Mouse (Mus musculus): ENCODE measurements at regions not wholly inside any gene's neighbourhood (a gene's known extent, or its start where the extent isn't known, plus 50 kb on each side); places are given as distances from the start of the nearest gene placed in this dataset.

GRCm38 (mm10) chr1:95038411-95038810 is 275.0 kb upstream of the Fam174a start:
- TF ChIP-seq POLR2A (IDR thresholded peaks at IDR 0.05; ENCODE audit: control insufficient read depth in 1 of 2, insufficient read depth in 1 of 2, low read depth in 1 of 2, low read length in 2 of 2, poor library complexity in 1 of 2) (no peak), ZNF384 (IDR thresholded peaks at IDR 0.05; ENCODE audit: low read depth, low read length) (no peak), CTCF (IDR thresholded peaks at IDR 0.05 in 2 of 3, conservative IDR thresholded peaks at IDR 0.05 in 1 of 3; ENCODE audit: control insufficient read depth in 1 of 3, insufficient read depth in 1 of 3, low read depth in 2 of 3, low read length in 3 of 3, poor library complexity in 1 of 3, severe bottlenecking in 1 of 3) (no peak), MAX (IDR thresholded peaks at IDR 0.05; ENCODE audit: low read length) (no peak), USF1 (IDR thresholded peaks at IDR 0.05; ENCODE audit: low read depth, low read length) (no peak), ELF1 (IDR thresholded peaks at IDR 0.05; ENCODE audit: low read depth, low read length) (no peak), NRF1 (IDR thresholded peaks at IDR 0.05; ENCODE audit: insufficient read depth, low read depth, low read length, poor library complexity, severe bottlenecking) (no peak), EP300 (IDR thresholded peaks at IDR 0.05; ENCODE audit: low read depth in 1 of 2, low read length in 2 of 2) (no peak), MYC (IDR thresholded peaks at IDR 0.05; ENCODE audit: low read depth, low read length) (no peak), TAL1 (IDR thresholded peaks at IDR 0.05; ENCODE audit: low read length) (no peak)

Measured in MEL (cell line).